Mouse (Mus musculus) G1E (cell line): ENCODE data around the gene Gm4952.

Experiments
- CTCF ChIP-seq: IDR thresholded peaks from 2 replicates; pipeline ENCODE4 v1.5.1; 2012; ENCODE audit warnings: low read depth, low read length, inconsistent platforms, mixed read lengths
- TAL1 ChIP-seq: conservative IDR thresholded peaks from 2 replicates; pipeline ENCODE4 v1.6.1; 2012; ENCODE audit warnings: low read depth, low read length, inconsistent platforms, mixed read lengths

GRCm38 (mm10) chr19:12636863-12637262, 37.1 kb downstream of the Gm4952 start:
- TF ChIP-seq CTCF (no peak), TAL1 (no peak)
